Mouse (Mus musculus): ENCODE data around the gene Olfr584. TPM values are rescaled to one million over a fixed set of nuclear protein-coding genes. Genes with fewer than 3 reads are reported as not detected.

The Olfr584 gene
- not detected in 2 replicates for polyA plus RNA-seq (2014; fragmentation: Nextera tagmentation; extraction: Ambion mirVana)

GRCm38 (mm10) chr7:103081585-103081984 is at the start of gene Olfr584:
Gene Olfr584, plus strand, starts transcription at chr7:103081885.
- H3K27ac ChIP-seq (ENCODE audit: low read depth, low read length) = no peak within 1 kb of the TSS
- H3K9ac ChIP-seq (ENCODE audit: low read length) = no peak within 1 kb of the TSS
- H3K4me1 ChIP-seq (ENCODE audit: control insufficient read depth, insufficient read depth, low read length) = no peaks in the 10 kb centered on the region
- 88% methylated on average over 1 of the region's 1 CpGs for WGBS
- H3K9me3 ChIP-seq (replicated peaks; ENCODE audit: control insufficient read depth, low read length) = no peaks in the 10 kb centered on the region
- H3K27me3 ChIP-seq (replicated peaks; ENCODE audit: control insufficient read depth, insufficient read depth, low read length) = no peaks in the 10 kb centered on the region
- no peak for DNase-seq (ENCODE audit: low spot score)
- H3K36me3 ChIP-seq (ENCODE audit: control insufficient read depth, insufficient read depth, low read length) = no peaks in the 10 kb centered on the region
- H3K4me2 ChIP-seq (ENCODE audit: low read length) = no peak within 1 kb of the TSS
- ATAC-seq = no peak
- H3K4me3 ChIP-seq (ENCODE audit: low read depth, low read length) = no peak within 1 kb of the TSS

GRCm38 (mm10) chr7:103037724-103038123 is 44.0 kb upstream of the Olfr584 start, which contains the start of gene Olfr582:
Gene Olfr582, plus strand, starts transcription at chr7:103038024.
- no peaks in the 10 kb centered on the region for H3K27me3 ChIP-seq (replicated peaks; ENCODE audit: control insufficient read depth, insufficient read depth, low read length)
- no peak for ATAC-seq
- no peak within 1 kb of the TSS for H3K4me3 ChIP-seq (ENCODE audit: low read depth, low read length)
- H3K4me1 ChIP-seq (ENCODE audit: control insufficient read depth, insufficient read depth, low read length) = no peaks in the 10 kb centered on the region
- no peak within 1 kb of the TSS for H3K9ac ChIP-seq (ENCODE audit: low read length)
- DNase-seq (ENCODE audit: low spot score) = no peak
- no peak within 1 kb of the TSS for H3K27ac ChIP-seq (ENCODE audit: low read depth, low read length)
- no peaks in the 10 kb centered on the region for H3K36me3 ChIP-seq (ENCODE audit: control insufficient read depth, insufficient read depth, low read length)
- no peak within 1 kb of the TSS for H3K4me2 ChIP-seq (ENCODE audit: low read length)
- no peaks in the 10 kb centered on the region for H3K9me3 ChIP-seq (replicated peaks; ENCODE audit: control insufficient read depth, low read length)

GRCm38 (mm10) chr7:103051000-103051399 is 30.7 kb upstream of the Olfr584 start, which contains the start of gene Olfr583:
Gene Olfr583, plus strand, starts transcription at chr7:103051300.
- no peaks in the 10 kb centered on the region for H3K36me3 ChIP-seq (ENCODE audit: control insufficient read depth, insufficient read depth, low read length)
- DNase-seq (ENCODE audit: low spot score) = no peak
- no peaks in the 10 kb centered on the region for H3K27me3 ChIP-seq (replicated peaks; ENCODE audit: control insufficient read depth, insufficient read depth, low read length)
- no peak within 1 kb of the TSS for H3K9ac ChIP-seq (ENCODE audit: low read length)
- WGBS = 91% methylated on average over 1 of the region's 1 CpGs
- H3K4me2 ChIP-seq (ENCODE audit: low read length) = no peak within 1 kb of the TSS
- no peak within 1 kb of the TSS for H3K27ac ChIP-seq (ENCODE audit: low read depth, low read length)
- ATAC-seq = no peak
- no peaks in the 10 kb centered on the region for H3K4me1 ChIP-seq (ENCODE audit: control insufficient read depth, insufficient read depth, low read length)
- no peak within 1 kb of the TSS for H3K4me3 ChIP-seq (ENCODE audit: low read depth, low read length)
- no peaks in the 10 kb centered on the region for H3K9me3 ChIP-seq (replicated peaks; ENCODE audit: control insufficient read depth, low read length)

GRCm38 (mm10) chr7:103097420-103097819 is 15.7 kb downstream of the Olfr584 start, which contains the start of gene Olfr585:
Gene Olfr585, plus strand, starts transcription at chr7:103097720.
- no peaks in the 10 kb centered on the region for H3K27me3 ChIP-seq (replicated peaks; ENCODE audit: control insufficient read depth, insufficient read depth, low read length)
- H3K9ac ChIP-seq (ENCODE audit: low read length) = no peak within 1 kb of the TSS
- H3K4me1 ChIP-seq (ENCODE audit: control insufficient read depth, insufficient read depth, low read length) = no peaks in the 10 kb centered on the region
- no peaks in the 10 kb centered on the region for H3K9me3 ChIP-seq (replicated peaks; ENCODE audit: control insufficient read depth, low read length)
- WGBS = 91% methylated on average over 1 of the region's 1 CpGs
- no peak for DNase-seq (ENCODE audit: low spot score)
- no peak within 1 kb of the TSS for H3K4me2 ChIP-seq (ENCODE audit: low read length)
- H3K4me3 ChIP-seq (ENCODE audit: low read depth, low read length) = no peak within 1 kb of the TSS
- ATAC-seq = no peak
- no peaks in the 10 kb centered on the region for H3K36me3 ChIP-seq (ENCODE audit: control insufficient read depth, insufficient read depth, low read length)
- no peak within 1 kb of the TSS for H3K27ac ChIP-seq (ENCODE audit: low read depth, low read length)

GRCm38 (mm10) chr7:103119406-103119805 is 37.7 kb downstream of the Olfr584 start:
- no peaks in the 10 kb centered on the region for H3K9me3 ChIP-seq (replicated peaks; ENCODE audit: control insufficient read depth, low read length)
- H3K27me3 ChIP-seq (replicated peaks; ENCODE audit: control insufficient read depth, insufficient read depth, low read length) = no peaks in the 10 kb centered on the region
- WGBS = 65% methylated on average over 3 of the region's 3 CpGs
- no peaks in the 10 kb centered on the region for H3K36me3 ChIP-seq (ENCODE audit: control insufficient read depth, insufficient read depth, low read length)
- no peak overlapping the region for H3K4me2 ChIP-seq (ENCODE audit: low read length)
- H3K9ac ChIP-seq (ENCODE audit: low read length) = no peak overlapping the region
- no peaks in the 10 kb centered on the region for H3K4me1 ChIP-seq (ENCODE audit: control insufficient read depth, insufficient read depth, low read length)
- ATAC-seq (no peak), DNase-seq (ENCODE audit: low spot score) (no peak)
- no peak overlapping the region for H3K27ac ChIP-seq (ENCODE audit: low read depth, low read length)
- H3K4me3 ChIP-seq (ENCODE audit: low read depth, low read length) = no peak overlapping the region

- no peak for ATAC-seq
- no peak within 1 kb of the TSS for H3K4me2 ChIP-seq (ENCODE audit: low read length)
- 95% methylated on average over 3 of the region's 3 CpGs for WGBS
- no peaks in the 10 kb centered on the region for H3K9me3 ChIP-seq (replicated peaks; ENCODE audit: control insufficient read depth, low read length)
- no peaks in the 10 kb centered on the region for H3K36me3 ChIP-seq (ENCODE audit: control insufficient read depth, insufficient read depth, low read length)
- H3K27ac ChIP-seq (ENCODE audit: low read depth, low read length) = no peak within 1 kb of the TSS
- no peak within 1 kb of the TSS for H3K4me3 ChIP-seq (ENCODE audit: low read depth, low read length)
- no peaks in the 10 kb centered on the region for H3K4me1 ChIP-seq (ENCODE audit: control insufficient read depth, insufficient read depth, low read length)
- no peaks in the 10 kb centered on the region for H3K27me3 ChIP-seq (replicated peaks; ENCODE audit: control insufficient read depth, insufficient read depth, low read length)
- no peak for DNase-seq (ENCODE audit: low spot score)
- no peak within 1 kb of the TSS for H3K9ac ChIP-seq (ENCODE audit: low read length)
These were observed 43.9 kb downstream of the Olfr584 start, which contains the start of gene Olfr586 for GRCm38 (mm10) chr7:103125538-103125937. Gene Olfr586, minus strand, starts transcription at chr7:103125638.

Other genes starting within 250 kb of the Olfr584 start
- gene Olfr566, start 223.1 kb upstream of the Olfr584 start, polyA plus RNA-seq (2014; fragmentation: Nextera tagmentation; extraction: Ambion mirVana) = not detected in 2 replicates
- gene Olfr568, start 204.8 kb upstream of the Olfr584 start, polyA plus RNA-seq (2014; fragmentation: Nextera tagmentation; extraction: Ambion mirVana) = not detected in 2 replicates
- gene Olfr569, start 191.0 kb upstream of the Olfr584 start, polyA plus RNA-seq (2014; fragmentation: Nextera tagmentation; extraction: Ambion mirVana) = not detected in 2 replicates
- gene Olfr570, start 187.3 kb upstream of the Olfr584 start, polyA plus RNA-seq (2014; fragmentation: Nextera tagmentation; extraction: Ambion mirVana) = 0.15 TPM in 1 of 2 replicates, not detected in the other
- gene Olfr571, start 164.3 kb upstream of the Olfr584 start, polyA plus RNA-seq (2014; fragmentation: Nextera tagmentation; extraction: Ambion mirVana) = not detected in 2 replicates
- not detected in 2 replicates for gene Olfr572, start 157.5 kb upstream of the Olfr584 start, polyA plus RNA-seq (2014; fragmentation: Nextera tagmentation; extraction: Ambion mirVana)
- not detected in 2 replicates for gene Olfr573-ps1, start 139.3 kb upstream of the Olfr584 start, polyA plus RNA-seq (2014; fragmentation: Nextera tagmentation; extraction: Ambion mirVana)
- gene Olfr574, start 133.4 kb upstream of the Olfr584 start, polyA plus RNA-seq (2014; fragmentation: Nextera tagmentation; extraction: Ambion mirVana) = not detected in 2 replicates
- gene Olfr575, start 123.1 kb upstream of the Olfr584 start, polyA plus RNA-seq (2014; fragmentation: Nextera tagmentation; extraction: Ambion mirVana) = not detected in 2 replicates
- not detected in 2 replicates for gene Olfr576, start 119.2 kb upstream of the Olfr584 start, polyA plus RNA-seq (2014; fragmentation: Nextera tagmentation; extraction: Ambion mirVana)
- gene Olfr577, start 105.9 kb upstream of the Olfr584 start, polyA plus RNA-seq (2014; fragmentation: Nextera tagmentation; extraction: Ambion mirVana) = not detected in 2 replicates
- not detected in 2 replicates for gene Olfr578, start 92.6 kb upstream of the Olfr584 start, polyA plus RNA-seq (2014; fragmentation: Nextera tagmentation; extraction: Ambion mirVana)
- gene Olfr582, start 43.9 kb upstream of the Olfr584 start, polyA plus RNA-seq (2014; fragmentation: Nextera tagmentation; extraction: Ambion mirVana) = not detected in 2 replicates
- not detected in 2 replicates for gene Olfr583, start 30.6 kb upstream of the Olfr584 start, polyA plus RNA-seq (2014; fragmentation: Nextera tagmentation; extraction: Ambion mirVana)
- not detected in 2 replicates for gene Olfr585, start 15.8 kb downstream of the Olfr584 start, polyA plus RNA-seq (2014; fragmentation: Nextera tagmentation; extraction: Ambion mirVana)
- not detected in 2 replicates for gene Olfr586, start 43.8 kb downstream of the Olfr584 start, polyA plus RNA-seq (2014; fragmentation: Nextera tagmentation; extraction: Ambion mirVana)
- gene Olfr588-ps1, start 59.0 kb downstream of the Olfr584 start, polyA plus RNA-seq (2014; fragmentation: Nextera tagmentation; extraction: Ambion mirVana) = not detected in 2 replicates
- gene Olfr589, start 74.5 kb downstream of the Olfr584 start, polyA plus RNA-seq (2014; fragmentation: Nextera tagmentation; extraction: Ambion mirVana) = not detected in 2 replicates
- not detected in 2 replicates for gene Olfr591, start 96.5 kb downstream of the Olfr584 start, polyA plus RNA-seq (2014; fragmentation: Nextera tagmentation; extraction: Ambion mirVana)
- not detected in 2 replicates for gene Olfr592, start 102.9 kb downstream of the Olfr584 start, polyA plus RNA-seq (2014; fragmentation: Nextera tagmentation; extraction: Ambion mirVana)
- not detected in 2 replicates for gene Olfr593, start 130.0 kb downstream of the Olfr584 start, polyA plus RNA-seq (2014; fragmentation: Nextera tagmentation; extraction: Ambion mirVana)
- not detected in 2 replicates for gene Olfr594, start 135.1 kb downstream of the Olfr584 start, polyA plus RNA-seq (2014; fragmentation: Nextera tagmentation; extraction: Ambion mirVana)
- gene Usp17ld, start 170.6 kb downstream of the Olfr584 start, polyA plus RNA-seq (2014; fragmentation: Nextera tagmentation; extraction: Ambion mirVana) = not detected in 2 replicates
- not detected in 2 replicates for gene Olfr596, start 223.8 kb downstream of the Olfr584 start, polyA plus RNA-seq (2014; fragmentation: Nextera tagmentation; extraction: Ambion mirVana)
- not detected in 2 replicates for gene Olfr597, start 234.4 kb downstream of the Olfr584 start, polyA plus RNA-seq (2014; fragmentation: Nextera tagmentation; extraction: Ambion mirVana)
- gene Olfr598, start 241.7 kb downstream of the Olfr584 start, polyA plus RNA-seq (2014; fragmentation: Nextera tagmentation; extraction: Ambion mirVana) = not detected in 2 replicates

All from forebrain, embryonic 14.5 days (tissue).